Mouse (Mus musculus): Measurements from ENCODE around the gene Olfr1278. TPM values are rescaled to one million over a fixed set of nuclear protein-coding genes. Genes with fewer than 3 reads are reported as not detected.

Olfr1278 gene
- not detected in 2 replicates for polyA plus RNA-seq (2012; rRNA removed)

DNA sequence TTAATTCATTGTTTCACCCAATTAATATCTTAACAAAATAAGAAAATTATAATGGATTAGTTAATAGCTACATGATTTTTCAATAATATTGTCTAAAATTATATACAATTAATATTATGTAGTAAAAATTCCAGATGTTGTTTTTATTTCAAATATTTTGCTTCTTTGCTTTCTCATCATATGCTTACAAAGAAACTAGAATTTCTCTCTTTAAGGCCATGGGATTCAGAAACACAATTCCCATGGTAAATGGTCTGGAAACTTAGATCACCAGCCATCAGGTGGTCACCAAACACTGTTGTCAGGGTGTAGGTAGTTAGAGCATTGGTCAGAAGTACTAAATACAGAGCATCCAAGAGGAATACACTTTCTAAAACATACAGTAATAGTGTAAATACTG, at the start of gene Olfr1278:
Gene Olfr1278 (plus strand): TSS at position 301 of the 400 bp plus-strand sequence.
- DNase-seq (ENCODE audit: extremely low spot score in 1 of 2, low spot score in 1 of 2) = no peak

DNA sequence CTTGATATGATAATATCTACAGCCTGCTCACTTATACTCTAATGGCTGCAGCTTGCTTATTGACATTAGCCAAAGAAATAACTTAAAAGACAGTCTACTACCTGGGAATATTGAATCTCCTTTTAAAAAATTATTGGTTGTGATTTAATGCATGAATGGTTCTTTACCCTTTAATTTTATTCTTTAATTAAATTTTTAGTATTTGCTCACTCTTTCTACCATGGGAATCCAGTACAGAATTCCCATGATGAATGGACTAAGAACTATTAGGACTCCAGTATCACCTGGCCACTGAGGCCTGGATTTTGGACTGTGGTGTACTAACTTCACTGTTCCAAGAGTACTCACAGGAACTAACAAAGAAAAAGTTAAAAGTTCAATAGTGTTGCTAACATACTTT, 35.7 kb upstream of the Olfr1278 start, which contains the start of gene Olfr1276:
Gene Olfr1276 (plus strand): TSS at position 301 of the 400 bp plus-strand sequence.
- no peak for DNase-seq (ENCODE audit: extremely low spot score in 1 of 2, low spot score in 1 of 2)

DNA sequence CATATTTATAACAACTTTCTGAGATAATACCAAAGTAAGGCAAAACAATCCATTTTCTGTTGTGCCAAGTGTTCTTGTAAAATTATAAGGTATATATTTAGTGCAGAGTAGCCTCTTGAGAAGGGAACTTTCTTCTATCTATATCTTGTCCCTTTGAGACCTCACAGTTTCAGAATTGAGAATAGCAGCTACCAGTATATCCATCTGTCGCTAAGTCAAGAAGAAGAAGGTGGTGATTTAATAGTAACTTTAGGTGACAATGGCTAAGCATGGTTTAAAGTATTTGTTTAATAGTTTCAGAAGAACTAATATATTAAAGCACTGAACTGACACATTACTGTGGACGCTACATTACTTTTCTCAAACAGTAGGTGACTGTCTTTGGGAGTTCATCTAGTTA, 15.9 kb upstream of the Olfr1278 start, which contains the start of gene Olfr1277:
Gene Olfr1277 (minus strand): TSS at position 101 of the 400 bp plus-strand sequence.
- no peak for DNase-seq (ENCODE audit: extremely low spot score in 1 of 2, low spot score in 1 of 2)

DNA sequence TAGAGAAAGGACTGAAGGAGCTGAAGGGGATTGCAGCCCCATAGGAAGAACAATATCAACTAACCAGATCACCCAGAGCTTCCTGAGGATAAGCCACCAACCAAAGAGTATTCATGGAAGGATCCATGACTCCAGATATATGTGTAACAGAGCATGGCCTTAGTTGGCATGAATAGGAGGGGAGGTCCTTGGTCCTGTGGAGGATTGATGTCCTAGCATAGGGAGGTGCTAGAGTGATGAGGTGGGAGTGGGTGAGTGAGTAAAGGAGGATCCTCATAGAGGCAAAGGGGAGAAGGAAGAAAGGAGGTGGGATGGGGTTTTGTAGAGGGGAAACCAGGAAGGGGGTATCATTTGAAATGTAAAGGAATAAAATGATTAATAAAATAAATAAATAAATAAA, 8.6 kb downstream of the Olfr1278 start:
- DNase-seq (ENCODE audit: extremely low spot score in 1 of 2, low spot score in 1 of 2) = no peak

DNA sequence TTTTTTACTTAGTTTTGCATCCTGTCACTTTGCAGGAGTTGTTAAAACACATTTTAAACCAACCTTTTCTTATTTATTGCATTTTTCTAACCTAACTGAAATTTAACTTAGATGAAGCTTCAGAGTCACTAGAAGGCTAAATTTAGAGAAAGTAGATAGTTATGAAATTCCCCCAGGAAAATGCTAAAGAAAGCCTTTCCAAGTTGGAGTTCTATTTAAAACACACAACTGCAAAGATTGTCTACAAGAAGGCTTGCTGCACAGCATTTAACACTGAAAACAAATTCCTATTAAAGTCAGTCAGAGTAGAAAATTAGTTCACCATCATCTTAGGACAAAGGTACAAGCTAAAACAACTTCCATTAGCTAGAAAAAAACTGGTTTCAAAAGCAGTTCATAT, 10.4 kb downstream of the Olfr1278 start, which contains the start of gene Olfr1279:
Gene Olfr1279 (plus strand): TSS at position 262 of the 400 bp plus-strand sequence.
- peak in 1 of 2 experiments; percentile 25 for DNase-seq (ENCODE audit: extremely low spot score in 1 of 2, low spot score in 1 of 2)

DNA sequence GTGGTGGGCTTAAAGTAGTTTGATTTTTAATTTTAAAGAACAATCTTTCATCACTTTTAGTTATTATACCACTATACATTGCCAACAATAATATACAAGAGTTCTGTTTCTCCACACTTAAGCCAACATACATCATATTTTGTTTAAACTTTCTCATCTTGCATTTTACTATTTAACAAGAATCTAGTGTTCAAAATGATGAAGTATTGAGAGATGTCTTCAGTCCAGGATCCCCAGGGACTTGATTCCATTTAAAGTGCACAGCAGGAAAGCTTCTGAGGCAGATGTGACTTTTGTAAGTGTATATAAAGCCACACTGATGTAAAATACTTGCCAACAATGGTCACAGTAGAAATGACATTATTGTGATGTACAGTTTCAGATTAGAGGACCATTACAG, 23.8 kb downstream of the Olfr1278 start, which contains the start of gene Olfr1280:
Gene Olfr1280 (plus strand): TSS at position 301 of the 400 bp plus-strand sequence.
- no peak for DNase-seq (ENCODE audit: extremely low spot score in 1 of 2, low spot score in 1 of 2)

DNA sequence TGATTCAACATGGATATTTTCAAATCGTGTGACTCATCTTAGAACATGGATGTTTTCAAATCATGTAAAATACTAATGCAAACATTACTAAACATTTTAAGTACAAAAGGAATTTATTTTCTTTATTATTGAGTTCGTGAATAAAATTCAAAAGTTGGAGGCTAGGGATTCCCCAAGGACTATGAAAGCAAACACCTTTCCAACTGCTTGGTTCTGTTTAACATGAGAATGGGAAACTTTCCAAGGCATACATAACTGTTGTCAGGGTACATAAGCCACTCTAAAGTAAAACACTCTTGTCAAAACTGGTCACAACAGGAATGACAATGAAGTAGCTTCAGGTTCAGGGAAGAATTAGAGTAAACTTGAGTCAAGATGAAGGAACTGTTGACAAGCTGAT, 36.3 kb downstream of the Olfr1278 start, which contains the start of gene Olfr1281:
Gene Olfr1281 (plus strand): TSS at position 301 of the 400 bp plus-strand sequence.
- DNase-seq (ENCODE audit: extremely low spot score in 1 of 2, low spot score in 1 of 2) = no peak

DNA sequence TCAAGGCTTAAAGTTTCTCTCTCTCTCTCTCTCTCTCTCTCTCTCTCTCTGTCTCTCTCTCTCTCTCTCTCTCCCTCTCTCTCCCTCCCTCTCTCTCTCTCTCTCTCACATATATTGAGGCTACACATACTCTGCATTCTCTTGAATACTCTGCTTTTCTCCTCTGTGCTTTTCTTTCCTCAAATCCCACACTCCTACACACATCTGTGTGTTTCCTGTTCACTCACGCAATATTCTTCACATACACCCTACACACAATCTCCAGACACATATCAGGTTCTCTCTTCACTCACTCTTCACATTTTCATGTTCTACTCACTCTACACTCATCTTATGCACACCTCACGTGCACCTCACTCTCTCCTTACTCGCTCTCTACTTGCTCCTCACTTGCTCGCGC, 43.8 kb downstream of the Olfr1278 start:
- peak in 1 of 2 experiments; percentile 15 for DNase-seq (ENCODE audit: extremely low spot score in 1 of 2, low spot score in 1 of 2)

DNA sequence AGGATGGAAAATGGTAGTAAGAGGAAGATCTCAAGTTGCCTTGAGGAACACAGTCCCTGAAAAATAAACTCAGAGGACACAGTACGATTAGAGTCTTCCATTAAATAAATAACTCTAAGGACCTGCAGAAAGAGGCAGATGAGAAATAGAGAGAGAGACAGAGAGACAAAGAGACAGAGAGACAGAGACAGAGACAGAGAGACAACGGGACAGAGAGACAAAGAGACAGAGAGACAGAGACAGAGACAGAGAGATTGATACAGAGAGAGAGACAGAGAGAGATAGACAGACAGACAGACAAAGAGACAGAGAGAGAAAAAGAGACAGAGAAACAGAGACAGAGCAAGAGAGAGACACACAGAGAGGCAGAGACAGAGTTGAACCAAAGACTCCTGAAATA, 46.0 kb downstream of the Olfr1278 start, which contains the start of gene Olfr1282:
Gene Olfr1282 (minus strand): TSS at position 101 of the 400 bp plus-strand sequence.
- no peak for DNase-seq (ENCODE audit: extremely low spot score in 1 of 2, low spot score in 1 of 2)

Other genes with a start within 250 kb of the Olfr1278 start
- not detected in 2 replicates for gene Gm13941, start 184.2 kb upstream of the Olfr1278 start, polyA plus RNA-seq (2012; rRNA removed)
- not detected in 2 replicates for gene Gm15130, start 137.2 kb upstream of the Olfr1278 start, polyA plus RNA-seq (2012; rRNA removed)
- not detected in 2 replicates for gene 4930430A15Rik, start 60.5 kb upstream of the Olfr1278 start, polyA plus RNA-seq (2012; rRNA removed)
- not detected in 2 replicates for gene Olfr1275, start 54.9 kb upstream of the Olfr1278 start, polyA plus RNA-seq (2012; rRNA removed)
- gene Olfr1276, start 35.6 kb upstream of the Olfr1278 start, polyA plus RNA-seq (2012; rRNA removed) = not detected in 2 replicates
- not detected in 2 replicates for gene Olfr1277, start 16.0 kb upstream of the Olfr1278 start, polyA plus RNA-seq (2012; rRNA removed)
- not detected in 2 replicates for gene Olfr1279, start 10.5 kb downstream of the Olfr1278 start, polyA plus RNA-seq (2012; rRNA removed)
- not detected in 2 replicates for gene Olfr1280, start 23.9 kb downstream of the Olfr1278 start, polyA plus RNA-seq (2012; rRNA removed)
- gene Olfr1281, start 36.4 kb downstream of the Olfr1278 start, polyA plus RNA-seq (2012; rRNA removed) = not detected in 2 replicates
- gene Olfr1282, start 45.9 kb downstream of the Olfr1278 start, polyA plus RNA-seq (2012; rRNA removed) = not detected in 2 replicates
- gene Olfr1283, start 76.7 kb downstream of the Olfr1278 start, polyA plus RNA-seq (2012; rRNA removed) = not detected in 2 replicates
- gene Olfr1284, start 85.4 kb downstream of the Olfr1278 start, polyA plus RNA-seq (2012; rRNA removed) = not detected in 2 replicates
- not detected in 2 replicates for gene Olfr1286, start 133.0 kb downstream of the Olfr1278 start, polyA plus RNA-seq (2012; rRNA removed)
- not detected in 2 replicates for gene Olfr1287, start 159.0 kb downstream of the Olfr1278 start, polyA plus RNA-seq (2012; rRNA removed)
- not detected in 2 replicates for gene Olfr1288, start 184.0 kb downstream of the Olfr1278 start, polyA plus RNA-seq (2012; rRNA removed)
- gene Olfr1289, start 190.7 kb downstream of the Olfr1278 start, polyA plus RNA-seq (2012; rRNA removed) = not detected in 2 replicates
- gene Olfr1290, start 203.7 kb downstream of the Olfr1278 start, polyA plus RNA-seq (2012; rRNA removed) = 0.15 TPM in 1 of 2 replicates, not detected in the other
- not detected in 2 replicates for gene Olfr1291-ps1, start 207.0 kb downstream of the Olfr1278 start, polyA plus RNA-seq (2012; rRNA removed)
- gene Olfr1293-ps, start 235.1 kb downstream of the Olfr1278 start, polyA plus RNA-seq (2012; rRNA removed) = not detected in 2 replicates

Measured in frontal cortex, adult 2 months (tissue).